Mouse (Mus musculus) midbrain, embryonic 15.5 days (tissue): ENCODE data around the gene Nab2. TPM values are rescaled to one million over a fixed set of nuclear protein-coding genes. Genes with fewer than 3 reads are reported as not detected.
A peak's percentile ranks its signal among the peaks of the same experiment; 100 is the strongest.

ENCODE experiments used
- ATAC-seq: fragments of 200-750 bp; cut with Nextera tagmentation; replicated peaks from 2 replicates; pipeline ENCODE4 v1.8.0; 2017; ENCODE audit warnings: moderate TSS enrichment
- H3K27ac ChIP-seq: fragments of 300-500 bp; sonication (generic); 2 replicates; pipeline ENCODE4 v1.5.1; 2015; ENCODE audit warnings: mild to moderate bottlenecking, inconsistent platforms
- H3K27me3 ChIP-seq: fragments of 300-500 bp; sonication (generic); replicated peaks from 2 replicates; pipeline ENCODE4 v1.6.1; 2015; ENCODE audit warnings: inconsistent platforms
- H3K36me3 ChIP-seq: fragments of 300-500 bp; sonication (generic); replicated peaks from 2 replicates; pipeline ENCODE4 v1.6.1; 2015; ENCODE audit warnings: inconsistent platforms
- H3K4me1 ChIP-seq: fragments of 300-500 bp; sonication (generic); 2 replicates; pipeline ENCODE4 v1.6.1; 2015; ENCODE audit warnings: inconsistent platforms
- H3K4me2 ChIP-seq: fragments of 300-500 bp; sonication (generic); 2 replicates; pipeline ENCODE4 v1.6.1; 2015; ENCODE audit warnings: inconsistent platforms, mild to moderate bottlenecking, moderate library complexity
- H3K4me3 ChIP-seq: fragments of 300-500 bp; sonication (generic); 2 replicates; pipeline ENCODE4 v1.5.1; 2015; ENCODE audit warnings: mild to moderate bottlenecking, inconsistent platforms
- H3K9ac ChIP-seq: fragments of 300-500 bp; sonication (generic); 2 replicates; pipeline ENCODE4 v1.6.1; 2015; ENCODE audit warnings: mild to moderate bottlenecking, inconsistent platforms
- H3K9me3 ChIP-seq: fragments of 300-500 bp; sonication (generic); 2 replicates; pipeline ENCODE4 v1.6.1; 2016; ENCODE audit warnings: inconsistent platforms
- WGBS: fragments of 180-500 bp; shearing (Covaris S2); methylation state at CpG from one replicate; pipeline ENCODE4 v1.1.7; 2015; ENCODE audit warnings: mixed read lengths; 5-methylcytosine and 5-hydroxymethylcytosine counted together
- polyA plus RNA-seq: library from polyadenylated mRNA; unstranded; fragments of >200 nt; fragmentation: Nextera tagmentation; extraction: Ambion mirVana; gene quantifications from 2 replicates; pipeline ENCODE4 v1.2.1, GENCODE M21; 2015

Gene Nab2
- polyA plus RNA-seq, 1 experiment from 2014 or later, result 1.9 TPM

- Histone ChIP-seq H3K4me1 (peaks cover 34% of the 10 kb centered on the region), H3K4me3 (no peak overlapping the region), H3K27me3 (peaks cover 30% of the 10 kb centered on the region), H3K27ac (no peak overlapping the region), H3K9ac (no peak overlapping the region), H3K36me3 (no peaks in the 10 kb centered on the region), H3K9me3 (no peaks in the 10 kb centered on the region), H3K4me2 (peak overlapping the region; percentile 93; the same call in 1 of the 2 replicates)
- 30% methylated on average over 7 of the region's 7 CpGs for WGBS
- no peak for ATAC-seq
These were observed 802 bp upstream of the Nab2 start for GRCm38 (mm10) chr10:127669170-127669569.

- no peak; the same call in 1 of the 2 replicates for ATAC-seq
- Histone ChIP-seq H3K4me2 (peak overlapping the region; percentile 93), H3K27ac (peak overlapping the region; percentile 55; the same call in 1 of the 2 replicates), H3K27me3 (peaks cover 47% of the 10 kb centered on the region), H3K4me3 (peak overlapping the region; percentile 56), H3K36me3 (no peaks in the 10 kb centered on the region), H3K4me1 (peaks cover 39% of the 10 kb centered on the region), H3K9ac (0 out of 2 replicates have a peak overlapping the region, but pooled peaks have one; percentile 49), H3K9me3 (no peaks in the 10 kb centered on the region)
- WGBS, result 3% methylated on average over 35 of the region's 35 CpGs
These were observed 887 bp downstream of the Nab2 start for GRCm38 (mm10) chr10:127667269-127668092.

- no peaks in the 10 kb centered on the region for H3K9me3 ChIP-seq
- H3K36me3 ChIP-seq, result no peaks in the 10 kb centered on the region
- peak within 1 kb of the TSS; percentile 49 for H3K9ac ChIP-seq
- H3K27me3 ChIP-seq, result peaks cover 55% of the 10 kb centered on the region
- WGBS, result under 1% methylated on average over 64 of the region's 73 CpGs
- H3K4me1 ChIP-seq, result peaks cover 47% of the 10 kb centered on the region
- peak within 1 kb of the TSS; percentile 93 for H3K4me2 ChIP-seq
- peak within 1 kb of the TSS; percentile 56 for H3K4me3 ChIP-seq
- peak within 1 kb of the TSS; percentile 55; the same call in 1 of the 2 replicates for H3K27ac ChIP-seq
- ATAC-seq, result peak; percentile 55
These were observed 1.7 kb downstream of the Nab2 start, which contains the start of gene Nemp1 for GRCm38 (mm10) chr10:127666501-127667268. TSS of gene Nemp1 (plus strand) at chr10:127666901.

- Histone ChIP-seq H3K27me3 (peaks cover 65% of the 10 kb centered on the region), H3K4me1 (peaks cover 50% of the 10 kb centered on the region), H3K9me3 (no peaks in the 10 kb centered on the region), H3K9ac (no peak overlapping the region), H3K4me2 (peak overlapping the region; percentile 93), H3K27ac (no peak overlapping the region), H3K4me3 (peak overlapping the region; percentile 56), H3K36me3 (no peaks in the 10 kb centered on the region)
- ATAC-seq, result no peak
- WGBS, result 5% methylated on average over 14 of the region's 14 CpGs
These were observed 2.8 kb downstream of the Nab2 start for GRCm38 (mm10) chr10:127665366-127666181.

GRCm38 (mm10) chr10:127664891-127665290 lies 3.5 kb downstream of the Nab2 start:
- ATAC-seq, result no peak
- 18% methylated on average over 13 of the region's 13 CpGs for WGBS
- H3K4me2 ChIP-seq, result peak overlapping the region; percentile 93; the same call in 1 of the 2 replicates
- H3K4me3 ChIP-seq, result 0 out of 2 replicates have a peak overlapping the region, but pooled peaks have one; percentile 56
- no peak overlapping the region for H3K27ac ChIP-seq
- no peaks in the 10 kb centered on the region for H3K36me3 ChIP-seq
- peaks cover 50% of the 10 kb centered on the region for H3K4me1 ChIP-seq
- H3K9me3 ChIP-seq, result no peaks in the 10 kb centered on the region
- peaks cover 71% of the 10 kb centered on the region for H3K27me3 ChIP-seq
- no peak overlapping the region for H3K9ac ChIP-seq

GRCm38 (mm10) chr10:127664166-127664565 lies 4.2 kb downstream of the Nab2 start:
- H3K4me2 ChIP-seq, result no peak overlapping the region
- H3K27me3 ChIP-seq, result peaks cover 71% of the 10 kb centered on the region
- H3K9me3 ChIP-seq, result no peaks in the 10 kb centered on the region
- 12% methylated on average over 16 of the region's 16 CpGs for WGBS
- H3K27ac ChIP-seq, result no peak overlapping the region
- peaks cover 49% of the 10 kb centered on the region for H3K4me1 ChIP-seq
- ATAC-seq, result no peak
- H3K4me3 ChIP-seq, result no peak overlapping the region
- no peaks in the 10 kb centered on the region for H3K36me3 ChIP-seq
- no peak overlapping the region for H3K9ac ChIP-seq

- H3K27ac ChIP-seq, result no peak overlapping the region
- WGBS, result 20% methylated on average over 5 of the region's 5 CpGs
- H3K9ac ChIP-seq, result no peak overlapping the region
- H3K36me3 ChIP-seq, result no peaks in the 10 kb centered on the region
- no peak for ATAC-seq
- no peak overlapping the region for H3K4me2 ChIP-seq
- no peak overlapping the region for H3K4me3 ChIP-seq
- H3K27me3 ChIP-seq, result peaks cover 71% of the 10 kb centered on the region
- no peaks in the 10 kb centered on the region for H3K9me3 ChIP-seq
- H3K4me1 ChIP-seq, result peaks cover 43% of the 10 kb centered on the region
These were observed 4.8 kb downstream of the Nab2 start for GRCm38 (mm10) chr10:127663590-127663989.

- 0 out of 2 replicates have a peak overlapping the region, but pooled peaks have one; percentile 24 for H3K4me2 ChIP-seq
- H3K4me3 ChIP-seq, result no peak overlapping the region
- H3K27ac ChIP-seq, result no peak overlapping the region
- no peak for ATAC-seq
- no peaks in the 10 kb centered on the region for H3K36me3 ChIP-seq
- H3K27me3 ChIP-seq, result peaks cover 71% of the 10 kb centered on the region
- peaks cover 35% of the 10 kb centered on the region for H3K4me1 ChIP-seq
- H3K9ac ChIP-seq, result 0 out of 2 replicates have a peak overlapping the region, but pooled peaks have one; percentile 14
- 17% methylated on average over 19 of the region's 19 CpGs for WGBS
- H3K9me3 ChIP-seq, result no peaks in the 10 kb centered on the region
These were observed 5.6 kb downstream of the Nab2 start for GRCm38 (mm10) chr10:127662666-127663253.

GRCm38 (mm10) chr10:127661915-127662663 lies 6.3 kb downstream of the Nab2 start:
- Histone ChIP-seq H3K4me1 (peaks cover 30% of the 10 kb centered on the region), H3K9ac (0 out of 2 replicates have a peak overlapping the region, but pooled peaks have one; percentile 14), H3K27me3 (peaks cover 64% of the 10 kb centered on the region), H3K4me2 (peak overlapping the region; percentile 24), H3K36me3 (no peaks in the 10 kb centered on the region), H3K27ac (no peak overlapping the region), H3K4me3 (peak overlapping the region; percentile 0; the same call in 1 of the 2 replicates), H3K9me3 (no peaks in the 10 kb centered on the region)
- WGBS, result 9% methylated on average over 16 of the region's 16 CpGs
- no peak for ATAC-seq

GRCm38 (mm10) chr10:127661291-127661914 lies 7.0 kb downstream of the Nab2 start:
- no peaks in the 10 kb centered on the region for H3K9me3 ChIP-seq
- peaks cover 60% of the 10 kb centered on the region for H3K27me3 ChIP-seq
- H3K4me1 ChIP-seq, result peaks cover 24% of the 10 kb centered on the region
- no peak overlapping the region for H3K27ac ChIP-seq
- no peak for ATAC-seq
- WGBS, result 13% methylated on average over 14 of the region's 14 CpGs
- H3K4me3 ChIP-seq, result peak overlapping the region; percentile 0; the same call in 1 of the 2 replicates
- H3K4me2 ChIP-seq, result peak overlapping the region; percentile 24
- H3K9ac ChIP-seq, result no peak overlapping the region
- H3K36me3 ChIP-seq, result no peaks in the 10 kb centered on the region
